Mouse (Mus musculus): ENCODE measurements at regions not wholly inside any gene's neighbourhood (a gene's known extent, or its start where the extent isn't known, plus 50 kb on each side); places are given as distances from the start of the nearest gene placed in this dataset.

DNA sequence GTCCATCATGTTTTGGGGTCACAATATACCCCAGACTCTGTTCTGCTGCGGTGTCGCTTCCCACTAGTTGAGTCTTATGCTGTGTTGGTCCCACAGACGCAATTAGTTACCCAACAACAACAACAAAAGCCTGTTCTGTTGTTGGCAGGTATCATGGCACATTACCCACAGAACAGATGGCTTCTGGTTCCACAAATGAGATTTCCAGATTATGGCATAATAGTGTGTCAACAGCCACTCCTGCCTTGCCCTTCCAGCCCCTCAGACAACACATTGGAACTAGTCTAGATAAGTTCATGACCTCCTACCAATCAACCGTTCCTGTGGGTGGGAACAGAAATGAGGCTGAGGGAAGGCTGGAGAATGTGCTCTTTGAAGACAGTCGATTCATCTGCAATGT lies 351.5 kb downstream of the Fut8 start:
- no peak for TF ChIP-seq GATA1 (IDR thresholded peaks at IDR 0.05; ENCODE audit: borderline replicate concordance, low read length)
- TF ChIP-seq FLI1 (IDR thresholded peaks at IDR 0.05; ENCODE audit: low read length): no peak

All from megakaryocyte, embryonic 14.5 days (primary cell).